Mouse (Mus musculus) skeletal muscle tissue, adult 2 months (tissue): ENCODE data around the gene Rab1b.
"Not testable (repeated sequence)": the region's sequence is repeated elsewhere in the genome, so short reads cannot be mapped to it uniquely, and the experiment has no call there.

Experiments used
- DNase-seq: peaks from one replicate; pipeline ENCODE4 v3.0.0-alpha.2; 2012; ENCODE audit warnings: low read depth, low spot score

The Rab1b gene

GRCm38 (mm10) chr19:5097521-5098362 lies 9.1 kb downstream of the Rab1b start:
- no peak for DNase-seq

- no peak for DNase-seq
Observed at GRCm38 (mm10) chr19:5095887-5096474, 10.9 kb downstream of the Rab1b start.

DNA sequence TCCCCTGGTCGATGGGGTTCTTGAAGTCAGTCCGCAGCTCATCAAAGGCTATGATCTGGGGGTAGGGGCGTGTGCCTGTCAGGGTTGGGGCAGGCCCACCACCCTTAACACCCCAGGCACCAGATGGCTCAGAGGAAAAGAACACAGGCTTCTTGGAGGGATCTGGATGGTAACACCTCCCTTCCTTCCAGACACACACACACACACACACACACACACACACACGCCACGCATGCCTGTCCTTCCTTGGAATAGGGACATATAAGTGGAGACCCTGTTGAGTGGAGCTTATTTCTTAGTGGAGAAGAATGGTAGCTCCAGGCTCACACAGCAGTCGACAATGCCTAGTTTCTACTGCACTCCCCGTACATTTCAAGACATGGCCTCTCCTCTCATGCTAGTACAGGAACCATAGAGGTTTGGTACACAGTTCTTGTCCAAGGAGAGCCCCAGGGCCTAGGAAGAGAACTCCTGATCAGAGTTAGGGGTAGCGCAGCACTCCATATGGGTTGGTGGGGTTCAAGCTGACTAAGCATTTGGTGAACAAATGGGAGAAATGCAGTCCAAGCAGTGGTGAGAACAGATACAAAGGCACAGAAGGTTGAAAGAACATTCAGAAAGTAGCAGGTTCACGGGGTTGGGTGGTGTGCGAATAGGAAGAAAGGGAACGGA lies 12.0 kb downstream of the Rab1b start:
- DNase-seq, result no peak

GRCm38 (mm10) chr19:5094243-5094632 lies 12.6 kb downstream of the Rab1b start:
- peak; percentile 72 for DNase-seq

DNA sequence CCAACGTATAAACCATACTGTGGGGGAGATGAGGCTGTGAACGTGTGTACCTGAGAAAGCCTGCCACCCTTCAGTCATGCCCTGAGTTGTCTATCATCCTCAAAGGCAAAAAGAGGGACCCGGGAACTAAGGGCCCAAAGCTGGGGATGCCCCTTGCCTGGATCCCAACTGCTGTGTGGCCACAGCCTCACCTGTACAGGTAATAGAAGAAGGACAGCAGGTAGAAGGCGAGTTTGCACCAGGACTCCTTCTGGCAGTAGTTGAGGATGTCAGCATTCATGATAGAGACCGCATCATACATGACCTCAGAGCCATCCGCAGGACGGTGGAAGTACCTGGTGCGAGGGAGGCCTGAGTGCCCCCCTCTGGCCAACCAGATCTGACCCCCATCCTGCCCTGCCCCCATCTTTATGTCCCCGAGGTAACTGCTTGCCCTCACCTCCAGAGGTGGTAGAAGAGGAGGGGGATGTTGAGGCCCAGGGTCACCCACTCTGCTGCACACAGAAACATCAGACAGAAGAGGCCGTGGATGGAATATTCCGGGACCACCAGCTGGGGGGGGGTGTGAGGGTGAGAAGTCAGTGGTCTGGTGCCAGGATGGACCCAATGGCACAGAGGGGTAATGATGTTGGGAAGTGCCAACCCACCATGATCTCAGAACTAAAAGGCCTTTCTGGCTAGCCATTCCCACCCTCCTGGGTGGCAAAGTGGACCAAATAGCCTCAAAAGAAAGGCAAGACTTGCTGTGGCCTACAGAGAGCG lies 13.2 kb downstream of the Rab1b start:
- DNase-seq, result no peak

DNA sequence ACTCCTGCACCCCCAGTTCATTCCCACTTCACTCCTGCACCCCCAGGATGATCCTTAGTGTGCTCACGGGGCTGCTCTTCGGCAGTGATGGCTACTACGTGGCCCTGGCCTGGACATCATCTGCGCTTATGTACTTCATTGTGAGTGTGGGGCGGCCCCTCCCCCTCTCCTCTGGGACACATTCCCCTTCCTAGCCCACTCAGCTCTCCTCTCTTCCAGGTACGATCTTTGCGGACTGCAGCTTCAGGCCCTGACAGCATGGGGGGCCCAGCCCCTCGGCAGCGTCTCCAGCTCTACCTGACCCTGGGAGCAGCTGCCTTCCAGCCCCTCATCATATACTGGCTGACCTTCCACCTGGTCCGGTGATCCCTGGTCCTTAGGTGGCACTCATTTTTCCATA lies 14.8 kb downstream of the Rab1b start:
- no peak for DNase-seq

DNA sequence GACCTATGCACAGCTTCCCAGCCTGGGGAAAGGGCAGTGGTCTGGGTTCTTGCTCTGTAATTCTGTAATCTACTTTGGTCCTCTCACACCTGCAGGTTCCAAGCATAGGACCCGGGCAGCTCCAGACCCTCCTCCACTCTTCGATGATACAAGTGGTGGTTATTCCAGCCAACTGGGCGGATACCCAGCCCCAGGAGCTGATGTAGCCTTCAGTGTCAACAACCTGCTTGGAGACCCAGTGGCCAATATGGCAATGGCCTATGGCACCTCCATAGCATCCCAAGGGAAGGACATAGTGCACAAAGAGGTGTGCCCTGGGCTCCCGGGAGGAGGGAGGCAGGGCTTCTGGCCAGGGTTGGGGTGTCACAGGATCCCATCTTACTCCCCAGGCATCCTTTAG lies 17.5 kb downstream of the Rab1b start:
- DNase-seq, result no peak

DNA sequence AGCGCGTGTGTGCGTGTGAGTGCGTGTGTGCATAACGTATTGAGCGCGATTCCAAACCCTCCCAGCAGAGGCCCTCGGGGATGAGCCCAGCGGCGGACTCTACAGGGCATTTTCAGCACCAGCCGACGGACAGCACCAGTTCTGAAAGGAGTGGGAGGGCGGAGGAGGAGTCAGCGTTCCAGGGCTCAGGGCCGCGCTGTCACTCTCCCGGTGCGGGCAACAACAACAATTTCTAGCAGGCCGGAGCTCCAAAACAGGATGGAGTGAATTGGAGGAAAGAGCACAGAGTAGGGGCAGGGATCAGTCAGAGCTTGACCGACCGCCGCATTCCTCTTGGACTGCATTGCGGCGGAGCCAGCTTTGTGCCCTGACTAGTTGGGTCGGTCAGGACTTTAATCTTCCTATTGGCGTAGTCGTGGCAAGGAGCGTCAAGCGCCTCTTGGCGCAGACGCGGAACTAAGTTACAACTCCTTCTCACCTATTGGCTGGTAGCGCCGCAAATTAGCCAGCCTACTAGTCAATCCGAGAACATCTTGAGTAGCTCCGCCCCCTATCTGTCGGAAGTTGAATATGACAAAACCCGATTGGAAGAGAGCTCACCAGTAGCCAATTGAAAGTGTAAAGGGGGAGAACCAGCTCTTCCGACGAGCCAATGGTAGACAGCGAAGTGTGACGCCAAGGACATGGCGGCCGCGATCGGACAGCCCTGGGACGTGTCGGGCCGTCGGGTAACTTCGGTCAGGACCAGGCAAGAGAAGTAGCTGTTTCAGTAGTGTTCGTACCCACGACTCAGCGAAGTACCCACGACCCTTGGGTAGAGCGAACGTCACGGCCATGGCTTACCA lies 18.8 kb downstream of the Rab1b start, which contains the start of gene Yif1a:
Gene Yif1a, plus strand, starts transcription at position 655 of the 845 bp plus-strand sequence.
- peak; percentile 97 for DNase-seq

DNA sequence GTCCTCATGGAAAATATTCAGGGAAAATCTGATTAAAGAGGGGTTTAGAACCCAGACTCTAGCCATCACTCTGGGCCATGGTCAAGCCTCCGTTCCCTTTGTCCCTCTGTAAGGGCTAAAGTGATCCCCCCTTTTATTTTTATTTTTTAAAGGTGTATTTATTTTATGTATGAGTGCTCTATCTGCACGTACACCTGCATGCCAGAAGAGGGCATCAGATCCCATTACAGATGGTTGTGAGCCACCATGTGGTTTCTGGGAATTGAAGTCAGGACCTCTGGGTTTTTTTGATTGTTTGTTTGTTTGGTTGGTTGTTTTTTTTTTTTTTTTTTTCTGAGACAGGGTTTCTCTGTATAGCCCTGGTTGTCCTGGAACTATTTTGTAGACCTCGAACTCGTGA lies 20.3 kb downstream of the Rab1b start:
- not testable (repeated sequence) for DNase-seq

- no peak for DNase-seq
Observed at GRCm38 (mm10) chr19:5085145-5085863, 21.6 kb downstream of the Rab1b start, which contains the start of gene Tmem151a. TSS of gene Tmem151a (minus strand) at chr19:5085531.

- DNase-seq, result no peak
Observed at GRCm38 (mm10) chr19:5084834-5085144, 22.1 kb downstream of the Rab1b start.

- no peak for DNase-seq
Observed at GRCm38 (mm10) chr19:5083961-5084833, 22.7 kb downstream of the Rab1b start.

GRCm38 (mm10) chr19:5082596-5082995 lies 24.3 kb downstream of the Rab1b start:
- no peak for DNase-seq

DNA sequence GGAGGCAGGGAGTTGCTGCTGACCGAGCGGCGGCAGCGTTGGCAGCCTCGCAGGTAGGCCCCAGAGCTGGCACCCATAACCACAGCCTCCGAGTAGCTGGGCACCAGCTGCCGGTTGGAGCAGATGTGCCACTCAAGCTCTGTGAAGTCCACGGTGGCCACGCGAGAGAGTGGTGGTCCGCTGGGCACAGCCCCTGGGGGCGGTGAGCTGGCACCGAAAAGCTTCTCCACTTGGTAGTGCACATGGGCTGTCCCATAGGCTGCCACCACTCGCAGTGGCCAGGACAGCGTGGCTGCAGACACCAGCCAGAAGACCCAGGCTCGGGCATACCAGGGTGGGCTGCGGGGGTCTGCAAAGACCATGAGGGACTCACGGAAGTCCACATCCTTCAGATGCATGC lies 24.9 kb downstream of the Rab1b start:
- no peak for DNase-seq

- no peak for DNase-seq
Observed at GRCm38 (mm10) chr19:5079279-5079678, 27.6 kb downstream of the Rab1b start.

GRCm38 (mm10) chr19:5073518-5073917 lies 33.4 kb downstream of the Rab1b start:
- no peak for DNase-seq

GRCm38 (mm10) chr19:5073028-5073427 lies 33.8 kb downstream of the Rab1b start:
- no peak for DNase-seq

- DNase-seq, result no peak
Observed at GRCm38 (mm10) chr19:5072389-5073019, 34.4 kb downstream of the Rab1b start.
